Mouse (Mus musculus) lung, adult 2 months (tissue): ENCODE measurements around the gene Serpina3n. TPM values are rescaled to one million over a fixed set of nuclear protein-coding genes. Genes with fewer than 3 reads are reported as not detected.

ENCODE experiments used
- DNase-seq: peaks from one replicate; pipeline ENCODE4 v3.0.0; 2022
- H3K4me1 ChIP-seq: fragments of 200-500 bp; 2 replicates; pipeline ENCODE4 v1.6.1; 2011; ENCODE audit warnings: low read length; ENCODE audit not compliant: control insufficient read depth, insufficient read depth
- H3K4me3 ChIP-seq: fragments of 200-500 bp; replicated peaks from 2 replicates; pipeline ENCODE3; 2011; ENCODE audit warnings: low read depth, mild to moderate bottlenecking, control low read depth, low read length; ENCODE audit errors: extremely low read depth
- CTCF ChIP-seq: fragments of 200-500 bp; IDR thresholded peaks from 2 replicates; pipeline ENCODE4 v1.5.1; 2011; ENCODE audit warnings: mild to moderate bottlenecking, low read length, control low read depth; ENCODE audit not compliant: insufficient read depth
- POLR2A ChIP-seq: fragments of 200-500 bp; IDR thresholded peaks from 2 replicates; pipeline ENCODE4 v1.6.1; 2011; ENCODE audit warnings: low read depth, mild to moderate bottlenecking, control low read depth, low read length, borderline replicate concordance; ENCODE audit errors: extremely low read depth
- WGBS: fragments of 180-500 bp; shearing (Covaris S2); methylation state at CpG from one replicate; pipeline ENCODE4 v1.1.7; 2018; 5-methylcytosine and 5-hydroxymethylcytosine counted together
- polyA plus RNA-seq: library from polyadenylated mRNA; depleted of rRNA; stranded (reverse); fragments of >200 nt; gene quantifications from 2 replicates; pipeline ENCODE4 v1.2.3, GENCODE M21; 2012

Gene Serpina3n
- polyA plus RNA-seq, 1 experiment = 130 TPM

DNA sequence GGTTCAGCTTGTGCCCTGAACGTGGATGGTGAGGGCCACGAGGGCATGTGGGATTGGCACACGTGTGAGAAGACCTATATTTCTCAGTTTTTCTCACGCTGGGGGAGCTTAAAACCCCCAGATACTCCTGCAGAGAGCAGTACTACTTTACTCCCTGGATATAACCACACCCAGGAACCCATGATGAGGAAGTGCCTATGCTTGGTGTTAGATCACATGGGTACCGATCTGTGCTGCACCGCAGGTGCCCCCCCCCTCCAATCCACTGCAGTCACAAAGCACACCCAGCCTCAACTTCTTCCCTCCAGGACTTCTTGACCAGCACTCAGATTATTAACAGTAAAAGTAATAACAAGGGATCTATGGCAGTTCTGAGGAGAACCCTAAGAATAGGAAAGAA, 6.0 kb downstream of the Serpina3n start:
- WGBS = 84% methylated on average over 6 of the region's 6 CpGs
- DNase-seq = no peak
- TF ChIP-seq CTCF (no peak), POLR2A (no peak)
- H3K4me1 ChIP-seq = no peaks in the 10 kb centered on the region
- H3K4me3 ChIP-seq = no peak overlapping the region

DNA sequence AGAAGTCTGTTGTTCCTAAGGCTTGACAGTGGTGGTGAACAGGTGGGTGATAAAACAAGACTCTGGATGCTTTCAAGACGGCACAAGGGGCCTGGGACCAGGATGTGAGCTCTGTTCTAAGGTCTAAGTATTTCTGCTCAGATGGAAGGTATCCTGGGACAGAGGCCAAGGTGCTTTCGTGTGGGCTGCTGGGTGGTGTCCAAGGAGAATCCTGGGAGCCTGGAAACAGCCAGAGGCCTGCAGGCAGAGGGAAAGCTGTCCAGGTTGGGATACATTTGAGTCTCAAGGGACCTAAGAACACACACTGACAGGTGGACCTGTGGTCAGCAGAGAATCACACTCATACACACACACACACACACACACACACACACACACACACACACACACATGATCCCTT, 8.0 kb downstream of the Serpina3n start:
- TF ChIP-seq POLR2A = no peak
- no peak for TF ChIP-seq CTCF
- DNase-seq = no peak
- H3K4me1 ChIP-seq = no peaks in the 10 kb centered on the region
- 38% methylated on average over 2 of the region's 2 CpGs for whole genome bisulfite sequencing
- no peak overlapping the region for H3K4me3 ChIP-seq

DNA sequence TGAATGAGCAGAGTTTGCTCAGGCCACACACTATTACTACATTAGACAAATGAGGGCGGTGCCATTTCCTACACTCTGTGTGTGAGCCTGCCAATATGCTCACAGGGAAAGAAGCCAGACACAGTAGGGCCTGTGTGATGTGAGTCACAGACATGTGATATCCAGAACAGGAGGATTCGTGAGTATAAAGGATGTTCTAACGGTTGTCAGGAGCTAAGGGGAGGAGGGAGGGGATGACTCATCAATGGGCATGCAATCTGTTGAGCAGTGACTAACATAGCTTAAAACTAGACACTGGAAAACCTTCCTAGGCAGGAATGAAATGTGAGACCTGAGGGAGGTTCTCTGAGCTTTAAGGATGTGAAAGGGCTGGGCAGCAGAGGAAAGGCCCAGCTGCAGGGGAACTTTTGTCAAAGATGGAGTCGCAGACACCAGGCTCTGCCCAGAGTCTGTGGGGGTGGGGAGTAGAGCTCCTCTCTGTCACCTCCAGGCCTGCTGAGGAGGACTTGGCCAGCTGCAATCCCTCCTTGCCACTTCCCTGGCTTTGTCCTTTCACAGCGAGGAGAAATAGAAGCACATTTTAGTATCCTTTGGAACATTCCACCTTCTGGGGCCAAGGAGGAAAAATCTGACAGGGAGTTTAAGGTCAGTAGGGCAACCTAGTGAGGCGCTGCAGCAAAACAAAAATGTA, 9.2 kb downstream of the Serpina3n start:
- Histone ChIP-seq H3K4me3 (no peak overlapping the region), H3K4me1 (no peaks in the 10 kb centered on the region)
- WGBS = 38% methylated on average over 6 of the region's 6 CpGs
- no peak for DNase-seq
- no peak for TF ChIP-seq CTCF
- TF ChIP-seq POLR2A = no peak

DNA sequence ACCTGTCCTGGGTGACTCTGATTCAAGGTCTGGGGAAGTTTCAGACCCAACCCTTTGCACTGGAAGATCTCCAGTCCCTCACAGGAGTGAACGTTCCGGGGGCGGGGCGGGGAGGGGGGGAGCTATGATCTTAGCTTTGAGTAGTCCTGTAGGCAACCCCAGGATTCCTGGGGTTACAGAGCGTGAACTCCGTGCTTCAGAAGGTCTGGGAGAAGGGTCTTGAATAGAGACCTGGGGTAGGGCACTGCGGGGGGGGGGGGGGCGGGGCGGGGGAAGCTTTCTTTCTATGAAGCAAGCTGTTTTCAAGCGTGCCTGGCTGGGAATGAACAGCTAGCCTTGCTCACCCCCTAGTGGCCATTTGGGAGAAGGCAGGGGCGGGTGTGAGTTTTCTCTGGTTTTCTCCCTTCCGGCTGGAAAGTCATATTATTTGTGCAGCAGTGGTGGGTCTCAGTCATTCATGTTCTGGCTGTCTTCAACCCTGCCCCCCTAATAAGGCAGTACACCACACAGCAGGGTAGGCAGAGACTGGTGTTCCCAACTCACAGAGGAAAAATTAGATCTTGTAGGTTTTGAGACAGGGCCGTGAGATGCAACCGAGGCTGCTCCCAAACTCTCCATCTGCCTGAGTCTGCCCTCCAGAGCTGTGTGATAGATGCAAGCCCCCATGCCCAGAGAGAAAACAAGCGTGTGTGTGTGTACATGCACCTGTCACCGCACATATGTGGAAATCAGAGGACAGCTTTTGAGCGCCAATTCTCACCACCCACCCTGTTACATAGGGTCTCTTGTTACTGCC, 12.0 kb downstream of the Serpina3n start:
- no peaks in the 10 kb centered on the region for H3K4me1 ChIP-seq
- 17% methylated on average over 17 of the region's 17 CpGs for WGBS
- no peak overlapping the region for H3K4me3 ChIP-seq
- peak; percentile 73 for DNase-seq
- TF ChIP-seq CTCF (peak; percentile 84), POLR2A (no peak)

DNA sequence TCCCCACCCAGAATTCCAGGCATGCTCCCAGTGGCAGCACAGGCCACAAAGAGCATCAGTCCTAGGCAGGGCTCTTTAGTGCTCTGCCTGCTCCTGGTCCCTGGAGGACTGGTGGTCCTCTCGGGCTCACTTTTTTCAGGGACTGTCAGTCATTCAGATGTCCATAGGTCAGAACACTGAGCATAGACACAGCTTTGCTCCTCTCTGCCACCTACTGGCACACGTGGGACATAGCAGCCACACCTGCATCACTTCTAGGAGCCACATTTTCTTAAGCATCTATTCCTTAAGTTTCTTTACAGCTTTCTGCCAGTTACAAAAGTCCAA, 12.6 kb downstream of the Serpina3n start:
- H3K4me3 ChIP-seq = no peak overlapping the region
- H3K4me1 ChIP-seq = no peaks in the 10 kb centered on the region
- TF ChIP-seq CTCF (peak; percentile 62), POLR2A (no peak)
- 7% methylated on average over 2 of the region's 2 CpGs for WGBS
- DNase-seq = no peak

DNA sequence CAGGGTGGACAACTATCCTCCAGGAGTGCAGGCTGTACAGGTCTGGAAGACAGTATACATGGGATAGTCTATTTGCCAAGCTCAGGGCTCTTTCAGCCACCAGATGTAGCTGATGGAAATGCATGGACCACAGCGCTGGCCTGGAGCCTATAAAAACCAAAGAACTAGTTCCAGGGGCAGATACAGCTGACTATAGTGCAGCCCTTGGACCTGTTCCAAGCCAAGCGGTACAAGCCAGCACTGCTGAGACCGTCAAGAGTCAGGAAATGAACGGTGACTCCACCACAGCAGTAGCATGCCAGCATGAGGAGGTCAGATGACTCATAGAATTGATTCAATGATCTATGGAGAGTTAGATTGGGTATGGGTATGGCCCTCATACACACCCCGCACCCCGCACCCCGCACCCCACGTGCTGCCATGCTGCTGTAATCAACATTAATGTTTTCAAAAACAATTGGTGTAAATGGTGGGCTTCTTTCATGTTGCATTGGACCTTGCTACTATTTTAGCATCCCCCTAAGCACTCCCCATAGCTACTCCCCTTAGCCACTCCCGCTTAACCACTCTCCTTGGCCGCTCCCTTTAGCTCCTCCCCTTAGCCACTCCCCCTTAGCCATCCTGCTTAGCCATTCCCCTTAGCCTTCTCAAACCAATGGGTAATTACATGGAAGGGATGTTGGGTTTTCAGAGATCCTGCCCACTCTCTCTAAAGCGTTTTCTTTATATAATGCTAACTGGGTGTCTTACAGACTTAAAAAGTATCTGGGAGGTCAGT, 16.3 kb downstream of the Serpina3n start:
- H3K4me1 ChIP-seq = no peaks in the 10 kb centered on the region
- DNase-seq = no peak
- no peak for TF ChIP-seq CTCF
- TF ChIP-seq POLR2A = no peak
- H3K4me3 ChIP-seq = no peak overlapping the region
- WGBS = 51% methylated on average over 11 of the region's 11 CpGs

DNA sequence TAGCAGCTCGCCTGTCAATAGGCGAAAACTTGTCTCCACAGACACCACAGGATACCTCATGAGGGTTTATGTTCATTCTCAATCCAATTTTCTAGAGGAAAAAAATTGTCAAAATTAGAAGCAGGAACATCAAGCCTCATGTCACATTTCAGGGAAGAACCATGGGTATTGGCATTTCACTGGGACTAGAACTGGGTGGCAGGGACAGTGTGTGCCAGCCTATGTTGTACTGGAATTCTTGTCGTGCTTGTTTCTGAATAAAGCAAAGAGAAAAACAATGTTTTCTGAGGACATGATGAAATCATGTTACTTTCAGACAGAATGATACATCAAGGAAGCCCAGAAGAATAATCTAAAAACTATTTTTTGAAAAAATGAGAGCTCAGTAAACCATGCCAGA, 19.1 kb downstream of the Serpina3n start:
- WGBS = 79% methylated on average over 3 of the region's 3 CpGs
- TF ChIP-seq POLR2A = no peak
- TF ChIP-seq CTCF = no peak
- H3K4me1 ChIP-seq = no peaks in the 10 kb centered on the region
- DNase-seq = no peak
- H3K4me3 ChIP-seq = no peak overlapping the region

DNA sequence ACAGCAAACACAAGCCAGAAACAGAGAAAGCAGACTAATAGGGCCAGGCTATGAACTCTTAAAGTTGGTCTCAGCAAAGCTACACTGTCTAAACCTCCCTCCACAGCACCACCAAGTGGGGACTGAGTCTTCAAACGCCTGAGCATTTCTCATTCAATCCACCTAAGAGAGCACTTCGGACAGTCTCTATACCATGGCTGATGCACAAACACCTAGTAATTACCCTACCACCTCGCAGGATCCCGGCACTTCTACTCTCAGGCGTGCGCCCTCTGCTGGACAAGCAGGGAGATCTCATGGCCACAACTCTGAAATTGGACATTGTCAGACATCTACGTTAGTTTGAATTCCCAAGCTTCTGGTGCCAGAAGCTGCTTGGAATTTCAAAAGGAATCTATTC, 20.4 kb downstream of the Serpina3n start:
- 8% methylated on average over 7 of the region's 7 CpGs for WGBS
- peak; percentile 78 for TF ChIP-seq CTCF
- TF ChIP-seq POLR2A = no peak
- H3K4me1 ChIP-seq = no peaks in the 10 kb centered on the region
- peak; percentile 24 for DNase-seq
- H3K4me3 ChIP-seq = no peak overlapping the region

DNA sequence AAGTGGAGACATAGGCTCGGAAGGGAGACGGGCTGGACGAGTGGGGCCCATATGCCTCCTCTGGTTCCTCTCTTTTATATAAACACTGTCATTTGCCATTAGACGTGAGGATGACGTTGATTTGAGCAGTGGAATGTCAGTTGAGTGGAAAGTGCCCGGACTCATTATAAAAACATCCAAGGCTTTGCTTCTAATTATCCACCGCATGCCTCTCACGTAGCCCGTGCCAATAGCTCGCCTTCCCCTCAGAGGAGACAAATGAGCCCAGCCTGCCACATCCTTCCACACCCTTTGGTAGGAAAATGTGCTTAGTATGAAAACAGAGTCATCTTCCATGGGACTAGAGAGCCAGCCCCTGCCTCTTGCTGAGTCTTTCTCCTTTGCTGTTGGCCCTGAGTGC, 24.8 kb downstream of the Serpina3n start:
- no peaks in the 10 kb centered on the region for H3K4me1 ChIP-seq
- TF ChIP-seq POLR2A = no peak
- TF ChIP-seq CTCF = no peak
- 52% methylated on average over 10 of the region's 10 CpGs for WGBS
- no peak overlapping the region for H3K4me3 ChIP-seq
- no peak for DNase-seq

DNA sequence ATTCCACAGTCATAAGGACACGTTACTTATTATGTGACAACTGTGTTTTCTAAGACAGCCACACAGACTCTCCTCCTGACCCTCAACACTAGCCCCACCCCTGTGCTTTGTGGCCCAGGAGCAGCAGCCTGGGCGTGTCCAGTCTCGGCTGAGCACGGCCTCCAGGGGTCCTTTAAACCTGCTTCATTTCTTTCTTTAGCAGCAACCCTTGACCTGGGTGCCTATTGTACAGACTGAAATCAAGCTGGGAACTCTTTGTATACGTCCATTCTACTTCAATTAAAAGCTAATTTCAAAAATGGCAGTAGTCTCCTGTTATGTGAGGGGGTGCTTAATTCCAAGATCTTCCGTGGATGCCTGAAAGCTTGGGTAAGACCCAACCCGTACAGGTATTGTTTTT, 26.7 kb downstream of the Serpina3n start:
- WGBS = 51% methylated on average over 7 of the region's 7 CpGs
- no peak for TF ChIP-seq POLR2A
- TF ChIP-seq CTCF = no peak
- Histone ChIP-seq H3K4me3 (no peak overlapping the region), H3K4me1 (no peaks in the 10 kb centered on the region)
- DNase-seq = no peak
